Mouse (Mus musculus): Measurements from ENCODE around the gene Rnd1. TPM values are rescaled to one million over a fixed set of nuclear protein-coding genes. Genes with fewer than 3 reads are reported as not detected.

Gene Rnd1
- total RNA-seq, 1 experiment from 2014 or later, result 16.5 TPM

- ATAC-seq (ENCODE audit: extremely low read depth, insufficient number of reproducible peaks, low FRiP score, poor library complexity, severe bottlenecking), result no peak
Observed at GRCm38 (mm10) chr15:98683177-98683576, 5.9 kb upstream of the Rnd1 start.

- ATAC-seq (ENCODE audit: extremely low read depth, insufficient number of reproducible peaks, low FRiP score, poor library complexity, severe bottlenecking), result no peak
Observed at GRCm38 (mm10) chr15:98681633-98682032, 4.4 kb upstream of the Rnd1 start.

GRCm38 (mm10) chr15:98680660-98681059 is 3.4 kb upstream of the Rnd1 start:
- ATAC-seq (ENCODE audit: extremely low read depth, insufficient number of reproducible peaks, low FRiP score, poor library complexity, severe bottlenecking), result no peak

- no peak for ATAC-seq (ENCODE audit: extremely low read depth, insufficient number of reproducible peaks, low FRiP score, poor library complexity, severe bottlenecking)
Observed at GRCm38 (mm10) chr15:98677977-98678376, 716 bp upstream of the Rnd1 start.

- no peak for ATAC-seq (ENCODE audit: extremely low read depth, insufficient number of reproducible peaks, low FRiP score, poor library complexity, severe bottlenecking)
Observed at GRCm38 (mm10) chr15:98676471-98676870, 790 bp downstream of the Rnd1 start.

- no peak for ATAC-seq (ENCODE audit: extremely low read depth, insufficient number of reproducible peaks, low FRiP score, poor library complexity, severe bottlenecking)
Observed at GRCm38 (mm10) chr15:98675634-98676250, 1.5 kb downstream of the Rnd1 start.

- no peak for ATAC-seq (ENCODE audit: extremely low read depth, insufficient number of reproducible peaks, low FRiP score, poor library complexity, severe bottlenecking)
Observed at GRCm38 (mm10) chr15:98674994-98675545, 2.2 kb downstream of the Rnd1 start.

- ATAC-seq (ENCODE audit: extremely low read depth, insufficient number of reproducible peaks, low FRiP score, poor library complexity, severe bottlenecking), result no peak
Observed at GRCm38 (mm10) chr15:98674284-98674993, 2.8 kb downstream of the Rnd1 start.

GRCm38 (mm10) chr15:98673732-98674131 is 3.5 kb downstream of the Rnd1 start:
- ATAC-seq (ENCODE audit: extremely low read depth, insufficient number of reproducible peaks, low FRiP score, poor library complexity, severe bottlenecking), result no peak

GRCm38 (mm10) chr15:98672592-98672991 is 4.7 kb downstream of the Rnd1 start:
- no peak for ATAC-seq (ENCODE audit: extremely low read depth, insufficient number of reproducible peaks, low FRiP score, poor library complexity, severe bottlenecking)

GRCm38 (mm10) chr15:98664042-98664907 is 13.0 kb downstream of the Rnd1 start:
- ATAC-seq (ENCODE audit: extremely low read depth, insufficient number of reproducible peaks, low FRiP score, poor library complexity, severe bottlenecking), result no peak

GRCm38 (mm10) chr15:98662567-98663545 is 14.4 kb downstream of the Rnd1 start, which contains the start of gene Ddx23:
Gene Ddx23, minus strand, starts transcription at chr15:98662894.
- ATAC-seq (ENCODE audit: extremely low read depth, insufficient number of reproducible peaks, low FRiP score, poor library complexity, severe bottlenecking), result peak; percentile 98

GRCm38 (mm10) chr15:98662198-98662566 is 15.1 kb downstream of the Rnd1 start:
- peak; percentile 14; the same call in 1 of the 2 replicates for ATAC-seq (ENCODE audit: extremely low read depth, insufficient number of reproducible peaks, low FRiP score, poor library complexity, severe bottlenecking)

GRCm38 (mm10) chr15:98656982-98657751 is 20.1 kb downstream of the Rnd1 start:
- ATAC-seq (ENCODE audit: extremely low read depth, insufficient number of reproducible peaks, low FRiP score, poor library complexity, severe bottlenecking), result no peak

- no peak for ATAC-seq (ENCODE audit: extremely low read depth, insufficient number of reproducible peaks, low FRiP score, poor library complexity, severe bottlenecking)
Observed at GRCm38 (mm10) chr15:98652174-98652573, 25.1 kb downstream of the Rnd1 start.

- no peak for ATAC-seq (ENCODE audit: extremely low read depth, insufficient number of reproducible peaks, low FRiP score, poor library complexity, severe bottlenecking)
Observed at GRCm38 (mm10) chr15:98651431-98651830, 25.8 kb downstream of the Rnd1 start.

- no peak for ATAC-seq (ENCODE audit: extremely low read depth, insufficient number of reproducible peaks, low FRiP score, poor library complexity, severe bottlenecking)
Observed at GRCm38 (mm10) chr15:98648071-98648470, 29.2 kb downstream of the Rnd1 start.

GRCm38 (mm10) chr15:98647308-98647707 is 30.0 kb downstream of the Rnd1 start:
- no peak for ATAC-seq (ENCODE audit: extremely low read depth, insufficient number of reproducible peaks, low FRiP score, poor library complexity, severe bottlenecking)

Measured in neutrophil, adult 5-6 weeks (primary cell).